Mouse (Mus musculus): ENCODE measurements around the gene Cby3. TPM values are rescaled to one million over a fixed set of nuclear protein-coding genes. Genes with fewer than 3 reads are reported as not detected.
"Not testable (repeated sequence)": the region's sequence is repeated elsewhere in the genome, so short reads cannot be mapped to it uniquely, and the experiment has no call there.

Gene Cby3
- polyA plus RNA-seq, 1 experiment from 2014 or later = not detected

- peak overlapping the region; percentile 22; the same call in 1 of the 2 replicates for H3K27ac ChIP-seq (ENCODE audit: low read length)
- H3K9ac ChIP-seq (ENCODE audit: low read depth, low read length) = no peak overlapping the region
- H3K36me3 ChIP-seq (ENCODE audit: control insufficient read depth, insufficient read depth) = no peaks in the 10 kb centered on the region
- H3K9me3 ChIP-seq (replicated peaks; ENCODE audit: control insufficient read depth, low read length) = no peaks in the 10 kb centered on the region
- WGBS (ENCODE audit: insufficient replicate concordance) = 66% methylated on average over 3 of the region's 3 CpGs
- ATAC-seq (ENCODE audit: low read depth) = peak; percentile 66
- H3K27me3 ChIP-seq (ENCODE audit: control insufficient read depth, insufficient read depth, low read depth, low read length) = peaks cover 19% of the 10 kb centered on the region
- no peak overlapping the region for H3K4me2 ChIP-seq (ENCODE audit: low read depth, low read length)
- no peak overlapping the region for H3K4me3 ChIP-seq (ENCODE audit: low read depth, low read length)
- peaks cover 10% of the 10 kb centered on the region for H3K4me1 ChIP-seq (ENCODE audit: control insufficient read depth, low read depth, low read length)
These were observed 589 bp downstream of the Cby3 start for GRCm38 (mm10) chr11:50354851-50355250.

DNA sequence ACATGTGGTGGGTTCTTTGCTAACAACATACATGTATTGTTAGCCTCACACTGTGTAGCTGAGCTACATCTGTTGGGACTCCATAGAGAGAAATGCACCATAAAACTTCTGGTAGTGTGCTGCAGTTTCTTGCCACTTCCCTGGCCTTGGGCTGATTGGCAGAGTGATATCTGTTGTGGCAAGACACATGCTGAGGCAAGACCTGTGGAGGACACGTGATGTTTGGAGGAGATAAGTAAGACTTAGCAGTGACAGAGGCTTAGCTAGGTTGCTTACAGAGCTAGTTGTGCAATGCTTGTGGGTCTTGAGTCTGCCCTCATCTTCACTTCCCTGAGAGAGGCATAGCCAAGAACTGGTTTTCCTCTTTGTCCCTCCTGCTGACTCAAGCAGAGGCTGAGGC lies 1.1 kb downstream of the Cby3 start:
- 4% methylated on average over 1 of the region's 1 CpGs for WGBS (ENCODE audit: insufficient replicate concordance)
- H3K36me3 ChIP-seq (ENCODE audit: control insufficient read depth, insufficient read depth) = no peaks in the 10 kb centered on the region
- H3K4me3 ChIP-seq (ENCODE audit: low read depth, low read length) = no peak overlapping the region
- no peak overlapping the region for H3K9ac ChIP-seq (ENCODE audit: low read depth, low read length)
- peak; percentile 47; the same call in 1 of the 2 replicates for ATAC-seq (ENCODE audit: low read depth)
- no peaks in the 10 kb centered on the region for H3K9me3 ChIP-seq (replicated peaks; ENCODE audit: control insufficient read depth, low read length)
- peaks cover 19% of the 10 kb centered on the region for H3K27me3 ChIP-seq (ENCODE audit: control insufficient read depth, insufficient read depth, low read depth, low read length)
- H3K27ac ChIP-seq (ENCODE audit: low read length) = peak overlapping the region; percentile 22; the same call in 1 of the 2 replicates
- peaks cover 10% of the 10 kb centered on the region for H3K4me1 ChIP-seq (ENCODE audit: control insufficient read depth, low read depth, low read length)
- no peak overlapping the region for H3K4me2 ChIP-seq (ENCODE audit: low read depth, low read length)

- Histone ChIP-seq H3K9me3 (replicated peaks; ENCODE audit: control insufficient read depth, low read length) (no peaks in the 10 kb centered on the region), H3K4me1 (ENCODE audit: control insufficient read depth, low read depth, low read length) (peaks cover 10% of the 10 kb centered on the region), H3K36me3 (ENCODE audit: control insufficient read depth, insufficient read depth) (no peaks in the 10 kb centered on the region), H3K9ac (ENCODE audit: low read depth, low read length) (peak overlapping the region; percentile 55), H3K27ac (ENCODE audit: low read length) (no peak overlapping the region), H3K4me3 (ENCODE audit: low read depth, low read length) (peak overlapping the region; percentile 64), H3K27me3 (ENCODE audit: control insufficient read depth, insufficient read depth, low read depth, low read length) (peaks cover 19% of the 10 kb centered on the region), H3K4me2 (ENCODE audit: low read depth, low read length) (peak overlapping the region; percentile 85)
- WGBS (ENCODE audit: insufficient replicate concordance) = 3% methylated on average over 74 of the region's 74 CpGs
- peak; percentile 25; the same call in 1 of the 2 replicates for ATAC-seq (ENCODE audit: low read depth)
These were observed 4.9 kb downstream of the Cby3 start for GRCm38 (mm10) chr11:50358950-50359861.

DNA sequence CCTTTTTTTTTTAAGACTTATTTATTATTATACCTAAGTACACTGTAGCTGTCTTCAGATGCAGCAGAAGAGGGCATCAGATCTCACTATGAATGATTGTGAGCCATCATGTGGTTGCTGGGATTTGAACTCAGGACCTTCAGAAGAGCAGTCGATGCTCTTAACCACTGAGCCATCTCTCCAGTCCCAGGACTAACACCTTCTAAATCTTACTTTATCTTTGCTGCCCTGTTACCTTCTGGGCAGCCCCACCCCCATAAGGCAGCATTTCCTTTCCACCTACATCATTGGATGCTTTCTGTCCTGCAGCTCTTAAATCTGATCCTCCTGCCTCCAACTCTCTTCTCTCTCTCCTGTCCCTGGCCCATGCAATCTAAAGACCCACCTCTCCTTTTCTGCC lies 7.0 kb downstream of the Cby3 start:
- Histone ChIP-seq H3K27me3 (ENCODE audit: control insufficient read depth, insufficient read depth, low read depth, low read length) (peaks cover 19% of the 10 kb centered on the region), H3K4me1 (ENCODE audit: control insufficient read depth, low read depth, low read length) (peaks cover 10% of the 10 kb centered on the region)
- not testable (repeated sequence) for ATAC-seq (ENCODE audit: low read depth); H3K9ac ChIP-seq (ENCODE audit: low read depth, low read length); H3K4me3 ChIP-seq (ENCODE audit: low read depth, low read length); H3K36me3 ChIP-seq (ENCODE audit: control insufficient read depth, insufficient read depth); H3K27ac ChIP-seq (ENCODE audit: low read length); H3K9me3 ChIP-seq (replicated peaks; ENCODE audit: control insufficient read depth, low read length); H3K4me2 ChIP-seq (ENCODE audit: low read depth, low read length)
- 50% methylated on average over 1 of the region's 1 CpGs for WGBS (ENCODE audit: insufficient replicate concordance)

GRCm38 (mm10) chr11:50364548-50364947 lies 10.3 kb downstream of the Cby3 start:
- H3K36me3 ChIP-seq (ENCODE audit: control insufficient read depth, insufficient read depth) = no peaks in the 10 kb centered on the region
- H3K9me3 ChIP-seq (replicated peaks; ENCODE audit: control insufficient read depth, low read length) = no peaks in the 10 kb centered on the region
- H3K4me3 ChIP-seq (ENCODE audit: low read depth, low read length) = no peak overlapping the region
- peaks cover 3% of the 10 kb centered on the region for H3K4me1 ChIP-seq (ENCODE audit: control insufficient read depth, low read depth, low read length)
- no peak for ATAC-seq (ENCODE audit: low read depth)
- H3K27ac ChIP-seq (ENCODE audit: low read length) = no peak overlapping the region
- H3K9ac ChIP-seq (ENCODE audit: low read depth, low read length) = no peak overlapping the region
- peaks cover 2% of the 10 kb centered on the region; the same call in 1 of the 2 replicates for H3K27me3 ChIP-seq (ENCODE audit: control insufficient read depth, insufficient read depth, low read depth, low read length)
- WGBS (ENCODE audit: insufficient replicate concordance) = 2% methylated on average over 4 of the region's 4 CpGs
- no peak overlapping the region for H3K4me2 ChIP-seq (ENCODE audit: low read depth, low read length)

DNA sequence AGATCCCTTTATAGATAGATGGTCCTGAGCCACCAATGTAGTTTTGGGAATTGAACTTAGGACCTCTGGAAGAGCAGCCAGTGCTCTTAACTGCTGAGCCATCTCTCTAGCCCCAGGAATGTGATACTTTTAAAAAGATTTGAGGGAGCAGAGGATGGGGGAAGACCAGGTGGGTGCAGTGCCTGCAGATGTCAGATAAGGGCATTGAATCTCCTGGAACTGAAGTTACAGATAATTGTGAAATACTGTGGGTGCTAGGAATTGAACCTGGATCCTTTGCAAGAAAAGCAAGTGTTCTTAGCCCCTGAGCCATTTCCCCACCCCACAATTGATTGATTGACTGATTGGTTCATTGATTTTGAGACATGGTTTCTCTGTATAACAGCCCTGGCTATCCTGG lies 11.1 kb downstream of the Cby3 start:
- no peak overlapping the region for H3K9ac ChIP-seq (ENCODE audit: low read depth, low read length)

GRCm38 (mm10) chr11:50367531-50367930 lies 13.3 kb downstream of the Cby3 start:
- no peaks in the 10 kb centered on the region for H3K27me3 ChIP-seq (ENCODE audit: control insufficient read depth, insufficient read depth, low read depth, low read length)
- peaks cover 5% of the 10 kb centered on the region for H3K4me1 ChIP-seq (ENCODE audit: control insufficient read depth, low read depth, low read length)
- H3K9ac ChIP-seq (ENCODE audit: low read depth, low read length) = no peak overlapping the region
- no peaks in the 10 kb centered on the region for H3K36me3 ChIP-seq (ENCODE audit: control insufficient read depth, insufficient read depth)
- 77% methylated on average over 9 of the region's 9 CpGs for WGBS (ENCODE audit: insufficient replicate concordance)
- no peaks in the 10 kb centered on the region for H3K9me3 ChIP-seq (replicated peaks; ENCODE audit: control insufficient read depth, low read length)
- H3K4me3 ChIP-seq (ENCODE audit: low read depth, low read length) = no peak overlapping the region
- no peak overlapping the region for H3K27ac ChIP-seq (ENCODE audit: low read length)
- H3K4me2 ChIP-seq (ENCODE audit: low read depth, low read length) = no peak overlapping the region
- no peak for ATAC-seq (ENCODE audit: low read depth)

More for the DNA sequence above, 11.1 kb downstream of the Cby3 start:
- H3K4me3 ChIP-seq (ENCODE audit: low read depth, low read length) = no peak overlapping the region
- no peak overlapping the region for H3K4me2 ChIP-seq (ENCODE audit: low read depth, low read length)
- H3K27ac ChIP-seq (ENCODE audit: low read length) = no peak overlapping the region
- H3K27me3 ChIP-seq (ENCODE audit: control insufficient read depth, insufficient read depth, low read depth, low read length) = no peaks in the 10 kb centered on the region
- no peak for ATAC-seq (ENCODE audit: low read depth)
- H3K4me1 ChIP-seq (ENCODE audit: control insufficient read depth, low read depth, low read length) = no peaks in the 10 kb centered on the region; the same call in none of the 2 replicates
- H3K9me3 ChIP-seq (replicated peaks; ENCODE audit: control insufficient read depth, low read length) = no peaks in the 10 kb centered on the region
- no peaks in the 10 kb centered on the region for H3K36me3 ChIP-seq (ENCODE audit: control insufficient read depth, insufficient read depth)

GRCm38 (mm10) chr11:50369360-50369911 lies 15.2 kb downstream of the Cby3 start:
- WGBS (ENCODE audit: insufficient replicate concordance) = 65% methylated on average over 5 of the region's 5 CpGs
- Histone ChIP-seq H3K27ac (ENCODE audit: low read length) (no peak overlapping the region), H3K36me3 (ENCODE audit: control insufficient read depth, insufficient read depth) (no peaks in the 10 kb centered on the region), H3K4me1 (ENCODE audit: control insufficient read depth, low read depth, low read length) (peaks cover 5% of the 10 kb centered on the region), H3K9me3 (replicated peaks; ENCODE audit: control insufficient read depth, low read length) (no peaks in the 10 kb centered on the region), H3K4me3 (ENCODE audit: low read depth, low read length) (no peak overlapping the region), H3K9ac (ENCODE audit: low read depth, low read length) (no peak overlapping the region), H3K27me3 (ENCODE audit: control insufficient read depth, insufficient read depth, low read depth, low read length) (no peaks in the 10 kb centered on the region), H3K4me2 (ENCODE audit: low read depth, low read length) (no peak overlapping the region)
- no peak for ATAC-seq (ENCODE audit: low read depth)

GRCm38 (mm10) chr11:50370969-50371368 lies 16.7 kb downstream of the Cby3 start:
- Histone ChIP-seq H3K4me1 (ENCODE audit: control insufficient read depth, low read depth, low read length) (peaks cover 5% of the 10 kb centered on the region), H3K9ac (ENCODE audit: low read depth, low read length) (peak overlapping the region; percentile 72), H3K4me2 (ENCODE audit: low read depth, low read length) (peak overlapping the region; percentile 72), H3K27ac (ENCODE audit: low read length) (no peak overlapping the region), H3K4me3 (ENCODE audit: low read depth, low read length) (no peak overlapping the region), H3K27me3 (ENCODE audit: control insufficient read depth, insufficient read depth, low read depth, low read length) (no peaks in the 10 kb centered on the region), H3K9me3 (replicated peaks; ENCODE audit: control insufficient read depth, low read length) (no peaks in the 10 kb centered on the region), H3K36me3 (ENCODE audit: control insufficient read depth, insufficient read depth) (no peaks in the 10 kb centered on the region)
- 68% methylated on average over 4 of the region's 4 CpGs for WGBS (ENCODE audit: insufficient replicate concordance)
- ATAC-seq (ENCODE audit: low read depth) = no peak
